Mouse (Mus musculus) heart, embryonic 14.5 days (tissue): Measurements from ENCODE around the gene Gtf3c3. TPM values are rescaled to one million over a fixed set of nuclear protein-coding genes. Genes with fewer than 3 reads are reported as not detected.

Experiments used
- ATAC-seq: fragments of 200-750 bp; cut with Nextera tagmentation; 2 replicates; pipeline ENCODE4 v1.8.0; 2017; ENCODE audit warnings: low read depth, moderate TSS enrichment; ENCODE audit not compliant: insufficient number of reproducible peaks, insufficient read depth, low FRiP score
- H3K27ac ChIP-seq, 2 experiments: fragments of 200-500 bp in 1 of 2; fragments of 300-500 bp in 1 of 2; sonication (generic) in 1 of 2; replicated peaks in 1 of 2; 2 replicates each; pipeline ENCODE4 v1.5.1; 2012 to 2014; ENCODE audit warnings: low read depth in 2 of 2, low read length in 2 of 2, control low read depth in 1 of 2, mild to moderate bottlenecking in 1 of 2, mixed read lengths in 1 of 2; ENCODE audit not compliant: control insufficient read depth in 1 of 2, insufficient read depth in 1 of 2
- H3K27me3 ChIP-seq: fragments of 300-500 bp; sonication (generic); 2 replicates; pipeline ENCODE4 v1.6.1; 2014; ENCODE audit warnings: mild to moderate bottlenecking, low read length, control low read depth; ENCODE audit not compliant: control insufficient read depth, insufficient read depth
- H3K36me3 ChIP-seq: fragments of 300-500 bp; sonication (generic); 2 replicates; pipeline ENCODE4 v1.6.1; 2014; ENCODE audit warnings: mild to moderate bottlenecking, control low read depth, low read length, mixed read lengths; ENCODE audit not compliant: control insufficient read depth, insufficient read depth
- H3K4me1 ChIP-seq, 2 experiments: fragments of 200-500 bp in 1 of 2; fragments of 300-500 bp in 1 of 2; sonication (generic) in 1 of 2; 2 replicates each; pipeline ENCODE4 v1.6.1; 2012 to 2014; ENCODE audit warnings: low read length in 2 of 2, control low read depth in 1 of 2, mixed read lengths in 1 of 2; ENCODE audit not compliant: control insufficient read depth in 2 of 2, insufficient read depth in 2 of 2
- H3K4me2 ChIP-seq: fragments of 300-500 bp; sonication (generic); 2 replicates; pipeline ENCODE4 v1.6.1; 2014; ENCODE audit warnings: mild to moderate bottlenecking, low read length
- H3K4me3 ChIP-seq, 2 experiments: fragments of 200-500 bp in 1 of 2; fragments of 300-500 bp in 1 of 2; sonication (generic) in 1 of 2; 2 replicates each; pipeline ENCODE4 v1.5.1; 2012 to 2014; ENCODE audit warnings: low read length in 2 of 2, mild to moderate bottlenecking in 2 of 2, control low read depth in 1 of 2, low read depth in 1 of 2, moderate library complexity in 1 of 2; ENCODE audit not compliant: control insufficient read depth in 1 of 2, insufficient read depth in 1 of 2
- H3K9ac ChIP-seq: fragments of 300-500 bp; sonication (generic); 2 replicates; pipeline ENCODE4 v1.6.1; 2014; ENCODE audit warnings: mild to moderate bottlenecking, low read length
- H3K9me3 ChIP-seq: fragments of 300-500 bp; sonication (generic); 2 replicates; pipeline ENCODE4 v1.6.1; 2016; ENCODE audit warnings: low read length, control low read depth; ENCODE audit not compliant: control insufficient read depth
- WGBS: fragments of 180-500 bp; shearing (Covaris S2); extraction: QIAGEN DNeasy Blood & Tissue Kit; methylation state at CpG from one replicate; pipeline ENCODE4 v1.1.7; 2014; 5-methylcytosine and 5-hydroxymethylcytosine counted together
- polyA plus RNA-seq: library from polyadenylated mRNA; unstranded; fragments of >200 nt; fragmentation: Nextera tagmentation; extraction: Ambion mirVana; gene quantifications from 2 replicates; pipeline ENCODE4 v1.2.1, GENCODE M21; 2014

The Gtf3c3 gene
- 18.4 and 18.5 TPM in 2 replicates for polyA plus RNA-seq

DNA sequence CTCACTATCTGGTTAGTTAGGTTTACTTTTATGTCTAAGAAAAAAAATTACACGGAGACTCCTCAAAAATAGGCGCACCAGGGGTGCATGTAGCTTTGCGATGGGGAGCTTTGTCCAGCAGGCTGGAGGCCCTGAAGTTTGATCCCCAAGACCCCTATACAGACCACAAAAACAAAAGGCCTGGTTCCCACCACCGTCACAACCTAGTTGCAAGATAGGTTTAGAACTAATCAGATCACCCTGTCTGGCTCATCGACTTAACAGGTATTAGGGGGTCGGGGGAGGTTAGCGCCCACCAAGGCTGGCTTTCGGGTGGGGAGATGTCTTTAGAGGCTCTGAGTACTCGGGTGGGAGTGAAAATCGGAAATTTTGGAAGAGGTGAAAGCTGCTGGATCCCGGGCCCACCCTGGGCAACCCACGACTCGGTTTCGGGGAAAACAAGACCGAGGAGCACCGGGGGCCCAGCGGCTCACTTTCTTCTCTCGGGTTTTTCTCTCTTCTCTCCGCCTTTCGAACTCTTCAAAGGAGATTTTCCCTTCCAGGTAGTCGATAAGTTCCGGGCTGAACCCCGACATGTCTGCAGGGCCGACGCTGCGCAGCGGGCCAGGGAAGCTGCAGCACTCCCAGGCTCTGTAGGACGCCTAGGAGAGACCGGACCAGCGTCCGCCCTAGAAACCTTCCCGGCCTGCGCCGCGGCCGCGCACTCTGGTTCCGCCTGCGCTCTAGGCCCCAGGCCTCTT, at the start of gene Gtf3c3:
Gene Gtf3c3 (minus strand): TSS at position 632 of the 740 bp plus-strand sequence.
- 3% methylated on average over 38 of the region's 39 CpGs for WGBS
- peak; percentile 90 for ATAC-seq

DNA sequence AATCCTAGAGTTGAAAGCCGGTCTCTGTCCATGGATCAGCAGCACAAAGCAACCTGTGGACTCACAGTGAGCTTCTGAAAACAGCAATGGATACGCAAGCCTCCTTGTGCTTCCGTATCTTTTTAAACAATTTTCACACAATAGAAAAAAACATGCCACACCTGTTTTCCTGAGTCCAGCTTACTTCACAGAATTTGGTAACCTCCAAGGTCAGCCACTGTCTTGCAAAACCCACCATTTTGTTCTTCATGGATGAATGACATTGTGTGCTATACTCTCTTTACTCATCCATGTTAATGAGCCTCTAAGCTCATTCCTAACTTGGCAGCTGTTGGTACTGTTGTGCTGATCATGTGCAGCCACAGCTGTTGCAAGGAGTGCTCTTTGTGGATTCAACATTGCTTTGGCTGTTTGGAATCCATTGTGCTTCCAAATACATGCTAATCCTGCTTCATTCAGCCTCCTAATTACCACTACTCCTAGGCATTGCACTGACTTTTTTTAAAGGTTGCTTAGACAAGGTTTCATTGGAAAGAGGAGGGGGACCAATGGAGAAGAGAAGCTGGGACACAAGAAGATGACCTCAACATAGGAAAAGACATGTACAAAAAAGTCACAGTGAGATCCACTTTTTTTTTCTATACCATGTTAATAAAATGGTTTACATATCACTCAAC, 46.1 kb upstream of the Gtf3c3 start:
- 90% methylated on average over 3 of the region's 3 CpGs for WGBS

More for the DNA sequence above, at the start of gene Gtf3c3:
- Histone ChIP-seq H3K4me2 (peak within 1 kb of the TSS; percentile 89), H3K27me3 (no peaks in the 10 kb centered on the region), H3K4me3 (peak within 1 kb of the TSS; percentile 90 to 97), H3K36me3 (peaks cover 16% of the 10 kb centered on the region), H3K9me3 (no peaks in the 10 kb centered on the region), H3K9ac (peak within 1 kb of the TSS; percentile 95), H3K4me1 (peaks cover 0 to 7% of the 10 kb centered on the region in 2 experiments; a peak in 1 of 4 replicates), H3K27ac (peak within 1 kb of the TSS in 1 of 2 experiments; percentile 14; a peak in 1 of 4 replicates)

DNA sequence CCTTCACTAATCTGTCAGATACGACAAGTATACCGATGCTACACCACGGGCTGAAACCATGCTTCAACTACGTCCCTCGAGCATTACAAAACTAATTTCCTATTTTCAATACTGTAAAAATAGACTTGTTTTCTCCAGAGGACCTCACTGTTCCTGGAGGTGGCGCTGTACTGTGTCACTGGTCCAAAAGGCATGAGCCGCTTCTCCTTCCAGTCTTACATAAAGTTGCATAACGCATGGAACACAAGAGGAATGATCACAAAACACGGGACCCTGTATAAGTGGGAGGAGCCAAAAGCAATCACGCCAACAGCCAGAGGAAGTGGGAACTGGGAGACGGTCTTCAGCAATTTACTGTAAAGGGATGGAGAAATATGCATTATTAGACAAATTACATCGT, 41.7 kb upstream of the Gtf3c3 start:
- WGBS: 90% methylated on average over 12 of the region's 12 CpGs
- Histone ChIP-seq H3K27me3 (no peaks in the 10 kb centered on the region), H3K27ac (no peak overlapping the region), H3K9me3 (no peaks in the 10 kb centered on the region), H3K9ac (no peak overlapping the region), H3K4me1 (no peaks in the 10 kb centered on the region), H3K4me2 (no peak overlapping the region), H3K4me3 (no peak overlapping the region), H3K36me3 (peaks cover 8% of the 10 kb centered on the region; the same call in 1 of the 2 replicates)
- ATAC-seq: no peak

More for the DNA sequence above, 46.1 kb upstream of the Gtf3c3 start:
- no peak for ATAC-seq
- Histone ChIP-seq H3K36me3 (peaks cover 16% of the 10 kb centered on the region; the same call in 1 of the 2 replicates), H3K27me3 (no peaks in the 10 kb centered on the region), H3K4me2 (no peak overlapping the region), H3K27ac (no peak overlapping the region), H3K4me1 (no peaks in the 10 kb centered on the region), H3K9ac (no peak overlapping the region), H3K4me3 (no peak overlapping the region), H3K9me3 (no peaks in the 10 kb centered on the region)

DNA sequence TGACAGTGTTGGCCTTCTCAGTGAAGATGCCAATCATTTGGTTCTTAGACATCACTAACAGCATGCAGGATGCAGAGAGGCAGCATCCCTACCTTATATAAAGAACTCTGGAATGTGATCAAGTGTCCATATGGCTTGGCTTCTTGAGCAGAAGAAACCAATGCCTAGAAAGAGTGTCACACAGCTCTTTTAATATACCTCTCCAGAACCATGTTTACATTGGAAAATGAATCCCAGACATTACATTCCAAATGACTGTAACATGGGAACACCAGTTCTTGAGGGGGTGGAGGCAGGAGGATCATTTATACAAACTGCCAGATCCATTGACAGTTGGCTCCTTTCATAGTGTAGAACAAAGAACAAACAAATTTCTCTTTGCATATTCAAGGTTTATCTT, 29.9 kb upstream of the Gtf3c3 start:
- Histone ChIP-seq H3K27ac (no peak overlapping the region), H3K27me3 (no peaks in the 10 kb centered on the region), H3K4me2 (no peak overlapping the region), H3K4me3 (no peak overlapping the region), H3K9ac (no peak overlapping the region), H3K9me3 (no peaks in the 10 kb centered on the region), H3K36me3 (no peaks in the 10 kb centered on the region), H3K4me1 (no peaks in the 10 kb centered on the region)
- no peak for ATAC-seq

DNA sequence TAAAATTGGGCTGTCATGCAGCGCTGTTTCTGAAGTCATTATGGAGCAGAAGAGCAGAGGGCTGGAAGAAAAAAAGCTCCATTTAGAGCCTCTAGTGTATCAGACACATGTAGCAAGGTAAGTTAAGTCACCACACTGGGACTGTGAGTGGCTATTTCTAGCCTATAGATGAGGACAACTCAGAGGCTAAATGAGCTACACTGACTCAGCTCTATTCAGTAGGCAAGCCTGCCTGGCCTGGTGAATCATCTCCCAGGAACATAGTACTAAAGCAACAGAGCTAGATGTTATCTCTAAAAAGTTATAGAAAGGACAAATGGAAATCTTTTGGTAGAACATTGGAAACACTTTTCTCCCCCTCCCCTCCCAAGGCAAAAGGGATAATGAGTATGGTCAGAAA, 28.6 kb upstream of the Gtf3c3 start:
- no peak overlapping the region for H3K4me2 ChIP-seq
- no peak overlapping the region for H3K27ac ChIP-seq
- 96% methylated on average over 1 of the region's 1 CpGs for WGBS
- no peaks in the 10 kb centered on the region for H3K9me3 ChIP-seq
- no peak overlapping the region for H3K4me3 ChIP-seq
- H3K27me3 ChIP-seq: no peaks in the 10 kb centered on the region
- no peak overlapping the region for H3K9ac ChIP-seq
- no peaks in the 10 kb centered on the region for H3K4me1 ChIP-seq
- no peaks in the 10 kb centered on the region for H3K36me3 ChIP-seq
- ATAC-seq: no peak

DNA sequence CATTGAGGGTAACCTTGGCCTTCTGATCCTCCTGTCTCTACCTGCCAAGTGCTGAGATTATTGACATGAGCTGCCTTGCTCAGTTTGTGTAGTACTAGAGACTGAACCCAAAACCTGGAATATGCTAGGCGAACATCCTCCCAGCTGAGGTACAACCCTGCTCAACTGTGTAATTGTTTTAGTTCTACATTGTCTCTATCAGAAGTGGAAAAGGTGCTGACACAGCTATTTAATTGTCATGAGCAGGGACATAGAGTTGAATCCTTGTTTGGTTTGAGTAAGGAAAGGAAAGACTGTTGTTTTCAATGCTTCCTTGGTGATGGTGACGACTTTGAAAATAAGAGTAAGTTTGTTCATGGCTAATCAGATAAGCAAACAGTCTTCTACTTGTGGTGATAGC, 13.3 kb upstream of the Gtf3c3 start:
- ATAC-seq: no peak
- Histone ChIP-seq H3K9ac (no peak overlapping the region), H3K36me3 (no peaks in the 10 kb centered on the region), H3K4me2 (no peak overlapping the region), H3K27me3 (no peaks in the 10 kb centered on the region; the same call in 1 of the 2 replicates), H3K27ac (no peak overlapping the region), H3K9me3 (no peaks in the 10 kb centered on the region), H3K4me3 (no peak overlapping the region), H3K4me1 (no peaks in the 10 kb centered on the region)
- 84% methylated on average over 2 of the region's 2 CpGs for WGBS

DNA sequence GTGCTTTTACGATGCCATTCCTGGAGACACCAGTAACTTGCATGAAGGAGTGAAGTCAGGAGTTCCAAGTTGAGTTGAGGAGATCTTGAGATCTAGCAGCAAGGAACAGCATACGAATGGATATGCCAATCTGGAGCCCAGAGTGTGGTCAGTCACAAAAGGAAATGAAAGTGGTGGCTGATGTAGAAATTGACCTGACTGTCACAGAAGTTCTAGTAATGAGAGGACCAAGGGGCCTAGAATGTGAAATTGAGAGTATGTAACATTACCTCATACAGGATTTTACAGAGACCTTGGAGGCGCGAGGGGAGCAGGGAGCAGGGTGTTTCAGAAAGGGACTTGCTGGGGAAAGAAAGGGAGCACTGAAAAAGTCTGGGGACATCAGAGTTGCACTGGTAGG, 10.1 kb upstream of the Gtf3c3 start:
- Histone ChIP-seq H3K27ac (no peak overlapping the region), H3K36me3 (no peaks in the 10 kb centered on the region), H3K9me3 (no peaks in the 10 kb centered on the region), H3K4me2 (no peak overlapping the region), H3K4me1 (no peaks in the 10 kb centered on the region), H3K4me3 (no peak overlapping the region), H3K9ac (no peak overlapping the region), H3K27me3 (peaks cover 3% of the 10 kb centered on the region; the same call in 1 of the 2 replicates)
- no peak for ATAC-seq
- 74% methylated on average over 4 of the region's 4 CpGs for WGBS
